Mouse (Mus musculus) thymus, postnatal 0 days (tissue): ENCODE measurements around the gene Olfr1225. TPM values are rescaled to one million over a fixed set of nuclear protein-coding genes. Genes with fewer than 3 reads are reported as not detected.
"Not testable (repeated sequence)": the region's sequence is repeated elsewhere in the genome, so short reads cannot be mapped to it uniquely, and the experiment has no call there.

Experiments
- DNase-seq: peaks from one replicate; pipeline ENCODE4 v3.0.0-alpha.2; 2015; ENCODE audit warnings: low spot score
- polyA plus RNA-seq: library from polyadenylated mRNA; unstranded; fragments of >200 nt; fragmentation: Nextera tagmentation; extraction: Ambion mirVana; gene quantifications from 2 replicates; pipeline ENCODE4 v1.2.1, GENCODE M21; 2015

The Olfr1225 gene
- polyA plus RNA-seq, result not detected in 2 replicates

DNA sequence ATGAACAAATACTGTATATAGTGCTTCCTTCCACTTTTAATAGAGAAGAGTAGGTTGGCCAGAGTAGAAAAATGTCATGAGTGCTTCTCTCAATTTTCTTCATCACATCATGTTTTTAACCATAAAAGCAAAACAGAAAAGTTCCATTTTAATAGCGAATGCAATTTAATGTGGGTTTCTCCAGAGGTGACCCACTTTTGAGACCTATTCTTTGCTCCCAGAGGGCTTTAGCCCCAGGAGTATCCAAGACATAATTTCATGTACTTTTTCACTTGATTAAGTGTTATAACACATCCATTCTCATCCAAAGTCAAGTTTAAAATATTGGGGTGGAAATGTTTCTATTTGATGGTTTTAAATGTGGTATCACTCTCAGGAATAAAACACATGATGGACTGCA, at the start of gene Olfr1225:
Gene Olfr1225, minus strand, starts transcription at position 101 of the 400 bp plus-strand sequence.
- no peak for DNase-seq

DNA sequence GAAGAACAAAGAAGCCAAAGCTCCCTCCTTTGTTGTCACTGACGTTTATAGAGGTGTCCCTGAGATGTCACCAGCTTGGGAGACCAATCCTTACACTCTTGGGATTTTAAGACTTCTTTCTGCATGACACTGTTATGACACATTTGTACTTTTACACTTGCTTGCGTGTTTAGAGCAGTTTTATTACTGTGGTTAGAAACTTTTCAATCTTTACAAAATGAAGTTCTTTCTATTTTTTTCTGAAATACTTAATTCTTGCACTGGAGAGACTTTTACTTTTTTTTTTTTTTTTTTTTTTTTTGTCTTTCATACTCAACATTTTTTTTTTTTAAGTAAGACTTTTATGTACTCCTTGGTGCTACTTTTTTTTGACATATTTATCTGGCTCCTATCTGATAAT, 25.5 kb upstream of the Olfr1225 start, which contains the start of gene Olfr1226:
Gene Olfr1226, minus strand, starts transcription at position 101 of the 400 bp plus-strand sequence.
- no peak for DNase-seq

DNA sequence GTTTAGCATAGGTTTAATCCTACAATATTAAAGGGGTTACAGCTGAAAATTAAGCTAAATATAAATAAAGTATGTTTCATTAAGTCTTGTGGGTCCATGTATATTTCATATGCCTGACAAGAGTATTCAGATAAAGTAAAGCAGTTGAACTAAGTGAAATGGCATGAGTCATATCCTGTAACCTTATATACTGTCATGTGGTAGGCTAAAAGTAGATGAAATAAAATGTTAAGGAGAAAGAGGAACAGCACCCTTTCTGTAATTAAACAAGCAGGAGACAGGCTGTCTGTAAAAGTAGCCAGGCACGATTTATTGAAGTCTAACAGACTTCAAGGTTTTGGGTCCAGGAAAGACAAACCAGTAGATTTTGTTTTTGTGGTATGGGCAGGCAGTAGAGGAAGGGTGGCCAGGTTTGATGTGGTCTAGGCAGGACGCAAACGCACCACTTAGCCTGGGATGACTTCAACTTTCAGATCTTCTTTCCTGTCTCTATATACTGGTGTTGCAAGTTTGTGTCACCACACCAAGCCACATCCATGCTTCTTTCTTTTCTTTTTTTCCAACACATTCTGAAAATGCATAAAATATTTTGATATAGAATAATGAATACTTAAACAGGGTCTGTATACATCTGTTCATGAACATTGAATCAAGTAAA, 22.0 kb upstream of the Olfr1225 start:
- DNase-seq, result no peak

DNA sequence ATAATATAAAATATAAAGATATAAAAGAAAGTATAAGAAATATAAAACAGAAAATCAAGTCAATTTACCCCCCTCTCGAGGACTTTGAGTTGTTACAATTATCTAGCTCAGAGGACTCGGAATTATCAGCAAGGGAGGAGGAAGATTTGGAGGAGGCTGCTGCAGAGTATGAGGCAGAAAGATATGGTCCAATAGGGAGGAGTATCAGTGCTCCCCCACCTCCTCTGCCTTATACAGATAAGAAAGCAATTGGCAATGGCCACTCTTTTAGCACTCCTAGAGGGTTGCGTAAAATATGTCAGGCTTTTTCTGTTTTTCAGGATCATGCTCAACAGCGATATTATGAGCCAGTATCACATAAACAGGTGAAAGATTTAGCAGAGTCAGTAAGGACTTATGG, 9.8 kb downstream of the Olfr1225 start:
- DNase-seq, result not testable (repeated sequence)

DNA sequence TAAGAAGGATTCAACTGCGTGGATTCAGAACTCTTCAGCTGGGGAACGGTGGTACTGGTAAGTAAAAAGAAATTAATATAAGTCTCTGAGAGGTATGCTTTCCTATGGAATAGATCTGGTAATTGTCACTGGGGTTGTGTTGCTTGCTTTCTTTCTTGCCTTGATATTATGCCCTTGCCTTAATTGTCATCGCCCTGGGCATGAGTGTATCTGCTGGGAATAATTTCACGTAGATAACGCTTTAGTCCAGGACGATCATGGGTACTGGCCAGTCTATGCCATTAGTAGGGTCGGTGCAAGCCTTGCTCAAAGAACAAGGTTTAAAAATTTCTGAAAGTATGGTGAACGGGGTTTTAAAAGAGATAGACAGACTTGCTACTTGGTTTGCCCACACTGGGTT, 10.5 kb downstream of the Olfr1225 start, which contains the start of gene Olfr1224-ps1:
Gene Olfr1224-ps1, minus strand, starts transcription at position 101 of the 400 bp plus-strand sequence.
- DNase-seq, result not testable (repeated sequence)

DNA sequence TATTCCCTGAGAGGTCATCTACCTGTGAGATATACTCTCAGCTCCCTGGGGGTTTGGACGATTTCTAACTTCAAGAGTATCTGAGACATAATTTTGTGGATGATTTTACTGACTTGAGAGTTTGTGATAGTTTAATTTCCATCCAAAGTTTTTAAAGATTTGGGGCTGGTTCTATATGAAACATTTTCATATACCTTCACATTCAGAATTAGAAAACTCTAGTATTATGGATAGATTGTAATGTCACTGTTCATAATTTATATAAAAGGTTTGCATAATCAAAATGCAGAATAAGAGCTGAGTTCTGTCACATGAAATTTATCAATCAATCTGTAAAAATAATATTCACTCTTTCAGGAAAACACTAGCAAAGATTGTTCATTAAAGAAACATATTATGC, 23.0 kb downstream of the Olfr1225 start, which contains the start of gene Olfr1223:
Gene Olfr1223, minus strand, starts transcription at position 101 of the 400 bp plus-strand sequence.
- no peak for DNase-seq

DNA sequence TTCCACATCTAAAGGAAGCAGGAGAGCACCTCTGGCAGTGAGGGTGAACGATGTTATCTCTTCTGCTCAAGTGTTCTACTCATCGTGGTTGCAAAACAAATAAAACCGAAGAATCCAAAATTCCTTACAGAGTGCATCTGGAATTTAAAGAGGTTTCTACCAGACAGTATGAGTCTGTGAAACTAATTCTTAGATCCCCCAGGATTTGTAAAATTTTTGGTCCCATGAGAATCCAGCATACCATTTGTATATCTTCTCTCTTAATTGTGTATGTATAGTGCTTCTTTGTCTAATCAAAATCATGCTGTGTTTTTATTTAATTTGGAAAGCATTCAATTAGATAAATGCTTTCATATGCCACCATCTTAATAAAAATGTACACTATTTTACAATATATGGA, 41.5 kb downstream of the Olfr1225 start, which contains the start of gene Olfr1222:
Gene Olfr1222, minus strand, starts transcription at position 101 of the 400 bp plus-strand sequence.
- no peak for DNase-seq

Other genes starting within 250 kb of the Olfr1225 start
- not detected in 2 replicates for gene Olfr1211, start 236.6 kb downstream of the Olfr1225 start, polyA plus RNA-seq
- not detected in 2 replicates for gene Olfr1212, start 220.7 kb downstream of the Olfr1225 start, polyA plus RNA-seq
- gene Gm13762, start 194.4 kb downstream of the Olfr1225 start, polyA plus RNA-seq, result not detected in 2 replicates
- gene Olfr1214, start 182.0 kb downstream of the Olfr1225 start, polyA plus RNA-seq, result not detected in 2 replicates
- not detected in 2 replicates for gene Olfr1215, start 167.7 kb downstream of the Olfr1225 start, polyA plus RNA-seq
- not detected in 2 replicates for gene Olfr1216, start 156.3 kb downstream of the Olfr1225 start, polyA plus RNA-seq
- not detected in 2 replicates for gene Olfr1217, start 142.6 kb downstream of the Olfr1225 start, polyA plus RNA-seq
- gene Olfr1218, start 113.5 kb downstream of the Olfr1225 start, polyA plus RNA-seq, result not detected in 2 replicates
- not detected in 2 replicates for gene Olfr1219, start 91.2 kb downstream of the Olfr1225 start, polyA plus RNA-seq
- gene Olfr1220, start 67.8 kb downstream of the Olfr1225 start, polyA plus RNA-seq, result not detected in 2 replicates
- gene Olfr1221, start 57.4 kb downstream of the Olfr1225 start, polyA plus RNA-seq, result not detected in 2 replicates
- not detected in 2 replicates for gene Olfr1222, start 41.6 kb downstream of the Olfr1225 start, polyA plus RNA-seq
- gene Olfr1223, start 23.1 kb downstream of the Olfr1225 start, polyA plus RNA-seq, result not detected in 2 replicates
- not detected in 2 replicates for gene Olfr1224-ps1, start 10.6 kb downstream of the Olfr1225 start, polyA plus RNA-seq
- gene Olfr1226, start 25.4 kb upstream of the Olfr1225 start, polyA plus RNA-seq, result not detected in 2 replicates
- gene Olfr1228, start 79.4 kb upstream of the Olfr1225 start, polyA plus RNA-seq, result not detected in 2 replicates
- not detected in 2 replicates for gene Olfr1229, start 113.3 kb upstream of the Olfr1225 start, polyA plus RNA-seq
- not detected in 2 replicates for gene Olfr1230, start 122.6 kb upstream of the Olfr1225 start, polyA plus RNA-seq
- not detected in 2 replicates for gene Olfr1231, start 132.4 kb upstream of the Olfr1225 start, polyA plus RNA-seq
- gene Olfr1232, start 155.0 kb upstream of the Olfr1225 start, polyA plus RNA-seq, result not detected in 2 replicates
- gene Olfr1233, start 167.7 kb upstream of the Olfr1225 start, polyA plus RNA-seq, result not detected in 2 replicates
- gene Olfr1234, start 190.2 kb upstream of the Olfr1225 start, polyA plus RNA-seq, result not detected in 2 replicates
- gene Olfr1238, start 235.0 kb upstream of the Olfr1225 start, polyA plus RNA-seq, result not detected in 2 replicates
- gene Olfr1239, start 245.7 kb upstream of the Olfr1225 start, polyA plus RNA-seq, result not detected in 2 replicates